Mouse (Mus musculus) G1E-ER4 (cell line): ENCODE results near the gene Cyp2d26. TPM values are rescaled to one million over a fixed set of nuclear protein-coding genes. Genes with fewer than 3 reads are reported as not detected.

Experiments
- GATA1 ChIP-seq: IDR thresholded peaks from one replicate; pipeline ENCODE4 v1.8.0; 2012; ENCODE audit warnings: low read length, inconsistent platforms
- polyA plus RNA-seq: library from polyadenylated mRNA; stranded (reverse); fragments of >175 nt; gene quantifications from 2 replicates; pipeline ENCODE4 v1.2.3, GENCODE M21; 2012

The Cyp2d26 gene
- polyA plus RNA-seq, 1 experiment: not detected

DNA sequence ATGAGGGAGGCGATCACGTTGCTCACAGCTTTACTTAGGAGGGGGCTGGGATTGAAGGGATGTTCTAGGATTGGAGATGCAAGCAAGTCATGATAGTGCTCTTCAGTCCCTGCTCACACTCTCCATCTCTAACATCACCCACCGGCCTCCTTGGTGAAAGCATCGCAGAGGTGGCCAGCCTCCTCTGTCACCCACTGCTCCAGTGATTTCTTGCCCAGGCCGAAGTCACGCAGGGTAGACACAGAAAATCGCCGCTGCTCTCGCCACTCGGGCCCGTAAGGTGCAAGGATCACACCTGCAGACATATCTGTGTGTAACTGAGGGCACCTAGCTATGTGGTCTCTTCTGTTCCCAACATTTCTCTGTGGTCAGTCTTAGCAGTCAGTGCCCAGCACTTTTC, 1.5 kb downstream of the Cyp2d26 start:
- TF ChIP-seq GATA1: no peak

DNA sequence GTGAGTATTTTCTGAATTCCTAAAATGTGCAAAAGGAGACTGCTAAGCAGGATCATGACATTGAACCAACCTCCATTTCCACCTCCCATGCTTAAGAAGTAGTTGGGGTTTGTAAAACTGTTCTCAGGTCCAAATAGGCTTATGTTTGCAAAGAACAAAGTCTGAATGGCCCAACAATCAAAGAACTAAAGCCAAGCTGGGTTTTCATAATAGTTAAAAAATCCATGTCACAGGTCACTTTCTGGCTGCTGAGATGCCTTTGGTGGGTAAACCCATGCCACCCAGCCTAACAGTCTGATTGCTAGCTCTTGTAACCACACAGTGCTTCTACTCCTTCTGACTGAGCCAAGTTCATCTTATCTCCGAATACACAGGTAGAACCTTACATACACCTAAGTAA, 9.5 kb downstream of the Cyp2d26 start:
- TF ChIP-seq GATA1: no peak

GRCm38 (mm10) chr15:82783800-82784199, 10.3 kb downstream of the Cyp2d26 start:
- TF ChIP-seq GATA1: no peak

DNA sequence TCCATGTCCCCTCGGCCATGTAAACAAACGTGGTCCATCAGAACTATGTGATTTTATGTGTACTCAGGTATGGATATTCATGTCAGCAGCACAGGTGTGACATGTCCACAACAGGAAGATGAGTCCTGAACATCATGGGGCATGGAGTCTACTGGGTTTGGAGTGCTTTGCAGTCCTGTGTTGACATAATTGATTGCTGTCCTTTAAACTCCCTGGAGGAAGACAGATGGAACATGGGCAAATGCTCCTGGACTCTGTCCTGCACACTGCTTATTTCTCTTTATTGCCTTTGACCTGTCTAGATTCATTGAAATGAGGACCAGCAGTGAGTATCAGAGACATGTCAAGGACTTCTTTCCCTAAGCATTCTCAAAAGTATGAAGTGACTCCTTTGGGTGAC, 28.2 kb downstream of the Cyp2d26 start:
- no peak for TF ChIP-seq GATA1

- no peak for TF ChIP-seq GATA1
Measured at GRCm38 (mm10) chr15:82764881-82765280, 29.2 kb downstream of the Cyp2d26 start.

DNA sequence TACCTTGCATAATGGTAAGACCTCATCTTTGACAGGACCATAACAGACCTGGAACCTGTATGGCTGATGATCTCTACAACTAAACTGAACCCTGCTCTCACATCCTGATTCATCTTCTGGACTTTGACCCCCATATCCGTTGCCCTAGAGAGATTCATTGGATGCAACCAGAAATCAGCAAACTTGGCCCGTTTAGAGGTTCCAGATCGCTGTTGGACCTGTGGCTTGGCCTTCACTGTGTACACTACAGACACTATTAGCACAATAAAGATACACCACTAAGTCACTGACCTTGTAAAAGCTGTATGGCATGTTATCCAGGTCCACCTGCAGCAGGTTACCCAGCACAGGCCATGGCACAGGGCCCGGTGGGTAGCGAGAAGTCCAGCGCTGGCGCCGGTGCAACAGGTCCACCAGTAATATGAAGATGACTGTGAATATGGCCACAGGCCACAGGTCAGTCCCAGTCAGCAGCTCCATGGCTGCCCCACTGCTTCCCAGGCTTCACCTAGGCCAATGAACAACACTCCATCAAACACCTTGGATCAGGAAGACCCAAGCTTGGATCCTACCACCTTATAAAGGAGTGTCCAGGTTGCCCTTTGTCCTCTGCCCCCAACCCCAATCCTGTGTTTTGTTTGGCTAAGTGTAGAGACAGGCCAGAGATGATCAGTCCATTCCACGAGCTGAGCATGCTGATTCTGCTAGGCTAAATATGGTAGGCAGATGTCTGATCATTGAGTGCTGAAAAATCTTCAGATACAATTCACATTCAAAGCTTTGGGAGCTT, 30.3 kb downstream of the Cyp2d26 start, which contains the start of gene Cyp2d40:
Cyp2d40 (minus strand) TSS at position 553 of the 790 bp plus-strand sequence.
- TF ChIP-seq GATA1: no peak

DNA sequence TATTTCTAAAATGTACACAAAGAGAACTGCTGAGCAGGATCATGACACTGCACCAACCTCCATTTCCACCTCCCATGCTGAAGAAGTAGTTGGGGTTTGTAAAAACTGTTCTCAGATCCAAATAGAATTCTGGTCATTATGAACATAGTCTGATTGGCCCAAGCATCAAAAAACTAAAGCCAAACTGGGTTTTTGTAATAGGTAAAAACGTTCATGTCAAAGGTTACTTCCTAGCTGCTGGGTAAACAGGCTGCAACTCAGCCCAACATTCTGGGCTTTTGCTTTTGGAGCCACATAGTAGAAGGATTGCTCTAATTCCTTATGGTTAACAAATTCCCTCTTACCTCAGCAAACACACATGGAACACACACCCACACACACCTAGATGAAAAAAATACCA, 46.0 kb downstream of the Cyp2d26 start:
- no peak for TF ChIP-seq GATA1

DNA sequence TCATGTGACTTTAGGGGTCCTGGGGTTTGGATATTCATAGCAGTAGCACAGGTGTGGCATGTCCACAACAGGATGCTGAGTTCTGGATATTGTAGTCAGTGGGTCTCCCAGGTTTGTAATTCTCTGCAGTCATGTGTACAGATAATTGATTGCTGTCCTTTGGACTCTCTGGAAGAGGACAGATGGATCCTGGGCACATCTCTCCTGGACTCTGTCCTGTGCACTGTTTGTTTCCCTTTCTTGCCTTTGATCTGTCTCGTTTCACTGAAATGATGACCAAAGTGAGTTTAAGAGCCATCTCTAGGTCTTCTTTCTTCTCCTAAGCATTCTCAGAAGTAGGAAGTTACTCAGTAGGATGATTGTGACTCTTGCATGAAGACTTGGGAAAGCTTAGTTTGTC, 46.6 kb downstream of the Cyp2d26 start:
- no peak for TF ChIP-seq GATA1

Other genes starting within 250 kb of the Cyp2d26 start
- not detected in 2 replicates for gene Cyp2d12, start 239.2 kb downstream of the Cyp2d26 start, polyA plus RNA-seq
- gene Cyp2d34, start 173.3 kb downstream of the Cyp2d26 start, polyA plus RNA-seq: not detected in 2 replicates
- not detected in 2 replicates for gene Cyp2d40, start 30.1 kb downstream of the Cyp2d26 start, polyA plus RNA-seq
- gene Tcf20, start 193.6 kb upstream of the Cyp2d26 start, polyA plus RNA-seq: 23.2 and 23.5 TPM in 2 replicates
- gene Nfam1, start 239.0 kb upstream of the Cyp2d26 start, polyA plus RNA-seq: not detected in 2 replicates